Mouse (Mus musculus): ENCODE results near the gene Atp6v0e. TPM values are rescaled to one million over a fixed set of nuclear protein-coding genes. Genes with fewer than 3 reads are reported as not detected.
A peak's percentile ranks its signal among the peaks of the same experiment; 100 is the strongest.

The Atp6v0e gene
- total RNA-seq, 2 experiments from 2014 or later, result 54.0 to 54.7 TPM

- peak; percentile 81 to 95 for DNase-seq (ENCODE audit: low spot score in 2 of 2)
These were observed 53.1 kb downstream of the Atp6v0e start for GRCm38 (mm10) chr17:26715916-26716717.

- no peak for DNase-seq (ENCODE audit: low spot score in 2 of 2)
These were observed 54.8 kb downstream of the Atp6v0e start for GRCm38 (mm10) chr17:26717868-26718267.

DNA sequence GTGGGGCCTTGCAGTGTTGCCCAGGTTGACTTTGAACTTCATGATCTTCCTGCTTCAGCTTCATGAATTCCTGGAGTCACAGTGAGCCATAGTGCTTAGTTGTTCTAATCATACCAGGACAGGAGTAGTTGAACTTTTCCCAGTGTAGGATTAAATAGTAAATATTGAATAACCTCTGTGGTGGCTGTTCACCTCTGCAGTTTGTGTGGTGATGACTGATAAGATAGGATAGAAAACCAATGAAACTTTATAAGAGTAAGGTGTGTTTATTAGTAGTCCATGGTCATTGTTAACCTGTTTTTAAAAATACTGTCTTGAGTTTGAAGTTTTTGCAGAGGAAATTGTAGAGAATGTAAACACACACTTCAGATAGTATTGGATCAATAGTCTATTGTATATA, 56.4 kb downstream of the Atp6v0e start:
- DNase-seq (ENCODE audit: low spot score in 2 of 2), result no peak

DNA sequence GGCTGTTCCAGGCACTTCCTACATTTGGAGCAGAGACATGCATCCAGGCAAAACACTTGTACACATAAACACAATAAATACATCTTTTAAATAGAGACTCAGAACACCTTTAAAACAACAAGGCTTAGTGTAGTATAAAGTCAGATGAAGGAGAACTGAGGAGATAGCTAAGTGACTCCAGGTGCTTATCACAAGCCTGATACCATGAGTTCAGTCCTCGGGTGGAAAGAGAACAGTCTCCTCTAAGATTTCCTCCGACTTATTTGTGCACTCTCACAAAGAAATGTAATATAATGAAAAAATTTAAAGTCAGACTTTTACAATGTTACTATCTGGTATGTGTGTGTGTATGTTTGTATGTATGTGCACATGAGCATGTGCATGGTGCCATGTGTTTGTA, 58.8 kb downstream of the Atp6v0e start:
- no peak for DNase-seq (ENCODE audit: low spot score in 2 of 2)

DNA sequence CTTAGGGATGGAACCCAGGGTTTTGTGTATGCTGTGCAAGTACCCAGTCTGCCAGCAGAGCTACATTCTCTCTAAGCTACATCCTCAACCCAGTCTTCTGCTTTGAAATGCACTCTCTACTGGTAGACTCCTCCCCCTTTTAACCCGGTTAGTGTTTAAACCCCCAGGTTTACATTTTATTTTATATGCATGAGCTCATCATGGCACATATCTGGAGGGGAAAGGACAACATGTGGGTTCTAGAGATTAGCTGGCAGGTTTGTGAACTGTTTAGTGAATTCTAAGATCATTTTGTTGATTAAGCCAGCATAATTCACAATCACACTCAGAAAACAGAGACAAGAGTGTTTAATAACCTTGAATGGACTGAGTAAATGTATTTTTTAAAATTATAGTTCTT, 61.8 kb downstream of the Atp6v0e start:
- no peak for DNase-seq (ENCODE audit: low spot score in 2 of 2)

DNA sequence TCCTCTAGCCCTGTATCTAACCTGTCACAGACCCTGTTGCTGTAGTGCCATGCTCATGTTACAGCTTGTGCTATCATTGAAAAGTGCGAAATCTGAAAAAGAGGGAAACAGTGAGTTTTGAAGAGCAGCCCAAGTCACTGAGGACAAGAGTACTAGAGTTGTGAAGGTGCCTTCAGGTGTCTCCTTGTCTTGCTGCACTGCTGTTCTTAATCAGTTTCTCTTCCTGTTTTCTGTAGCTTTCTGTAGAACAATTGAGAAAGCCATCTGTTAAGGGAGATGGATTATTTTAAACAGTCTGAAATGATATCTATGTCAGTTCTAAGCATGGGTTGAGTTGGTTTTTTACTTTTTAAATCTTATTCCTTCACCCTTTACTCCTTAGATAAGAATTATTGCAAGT, 63.6 kb downstream of the Atp6v0e start:
- no peak for DNase-seq (ENCODE audit: low spot score in 2 of 2)

- DNase-seq (ENCODE audit: low spot score in 2 of 2), result no peak
These were observed 64.2 kb downstream of the Atp6v0e start for GRCm38 (mm10) chr17:26727110-26727755.

- no peak for DNase-seq (ENCODE audit: low spot score in 2 of 2)
These were observed 79.5 kb downstream of the Atp6v0e start for GRCm38 (mm10) chr17:26742581-26742980.

- no peak for DNase-seq (ENCODE audit: low spot score in 2 of 2)
These were observed 80.3 kb downstream of the Atp6v0e start for GRCm38 (mm10) chr17:26743294-26743693.

Other genes starting within 250 kb of the Atp6v0e start
- gene Neurl1b, start 248.4 kb upstream of the Atp6v0e start, total RNA-seq (2021), result 10 to 100 TPM; 16.8 to 17.2 TPM
- 100 to 1,000 TPM; 150 to 167 TPM for gene Ergic1, start 101.7 kb upstream of the Atp6v0e start, total RNA-seq (2021)
- gene Dusp1, start 101.1 kb upstream of the Atp6v0e start, total RNA-seq (2021), result 10 to 100 TPM; 33.6 to 42.9 TPM
- gene Crebrf, start 52.4 kb downstream of the Atp6v0e start, total RNA-seq (2021), result 10 to 100 TPM; 13.3 to 13.5 TPM
- gene Bnip1, start 117.8 kb downstream of the Atp6v0e start, total RNA-seq (2021), result 10 to 100 TPM; 31.3 to 33.1 TPM
- not detected for gene Nkx2-5, start 181.8 kb downstream of the Atp6v0e start, total RNA-seq (2021)